Mouse (Mus musculus): Measurements from ENCODE around the gene Mapk8ip3.

DNA sequence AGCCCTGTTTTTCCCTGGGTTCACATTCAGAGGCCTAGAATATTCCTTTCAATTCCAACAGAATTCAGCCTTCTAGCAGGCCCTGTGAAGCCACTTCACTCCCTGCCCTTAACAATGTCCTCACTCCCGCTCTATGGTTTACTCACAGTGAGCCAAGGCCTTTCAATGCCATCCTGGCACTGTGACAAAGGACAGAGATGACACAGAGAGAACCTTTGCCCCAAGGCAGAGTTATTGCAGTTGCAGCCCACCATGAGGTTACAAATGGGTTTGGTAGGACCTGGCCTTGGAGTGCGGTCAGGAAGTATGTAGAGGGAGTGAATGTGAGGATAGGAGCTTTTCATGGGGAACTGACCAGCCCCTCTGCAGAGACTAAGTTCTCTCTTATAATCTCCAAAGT lies 29.2 kb downstream of the Mapk8ip3 start:
- TF ChIP-seq POLR2A (IDR thresholded peaks at IDR 0.05; ENCODE audit: low read depth, low read length) (no peak), CTCF (conservative IDR thresholded peaks at IDR 0.05; ENCODE audit: insufficient read depth, insufficient read length, low read depth, low read length) (no peak)
